Mouse (Mus musculus): Measurements from ENCODE around the gene Ppp1r26. TPM values are rescaled to one million over a fixed set of nuclear protein-coding genes. Genes with fewer than 3 reads are reported as not detected.
A peak's percentile ranks its signal among the peaks of the same experiment; 100 is the strongest.
"Not testable (repeated sequence)": the region's sequence is repeated elsewhere in the genome, so short reads cannot be mapped to it uniquely, and the experiment has no call there.

Ppp1r26 gene
- polyA plus RNA-seq, 1 experiment from 2014 or later = 6.5 TPM

DNA sequence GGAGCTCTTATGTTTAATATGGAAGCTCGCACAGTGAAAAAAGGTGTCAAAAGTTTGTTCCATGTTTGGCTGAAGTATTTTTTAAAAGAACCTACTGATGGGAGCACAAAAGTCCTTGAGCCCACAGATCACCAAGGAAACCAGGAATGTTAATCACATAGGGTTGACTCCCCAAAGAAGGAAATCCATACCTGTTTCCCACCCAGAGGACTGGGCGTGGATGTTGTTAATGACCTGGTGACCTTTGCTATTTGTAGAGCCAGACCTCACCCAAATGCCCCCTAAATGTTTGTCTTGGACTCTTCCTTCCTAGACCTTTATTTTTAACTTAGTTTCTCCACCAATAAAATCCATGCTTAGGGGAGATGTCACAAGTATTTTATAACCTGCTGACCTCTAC lies 24.0 kb downstream of the Ppp1r26 start:
- 94% methylated on average over 2 of the region's 2 CpGs for WGBS
- Histone ChIP-seq H3K27me3 (no peaks in the 10 kb centered on the region; the same call in 1 of the 2 replicates), H3K4me1 (peaks cover 17% of the 10 kb centered on the region), H3K4me2 (replicated peaks) (no peak overlapping the region), H3K27ac (replicated peaks) (no peak overlapping the region), H3K9ac (no peak overlapping the region), H3K36me3 (peaks cover 40% of the 10 kb centered on the region), H3K9me3 (replicated peaks) (no peaks in the 10 kb centered on the region), H3K4me3 (replicated peaks) (no peak overlapping the region)
- no peak for ATAC-seq (ENCODE audit: insufficient number of reproducible peaks, low FRiP score, low TSS enrichment, low read depth)

DNA sequence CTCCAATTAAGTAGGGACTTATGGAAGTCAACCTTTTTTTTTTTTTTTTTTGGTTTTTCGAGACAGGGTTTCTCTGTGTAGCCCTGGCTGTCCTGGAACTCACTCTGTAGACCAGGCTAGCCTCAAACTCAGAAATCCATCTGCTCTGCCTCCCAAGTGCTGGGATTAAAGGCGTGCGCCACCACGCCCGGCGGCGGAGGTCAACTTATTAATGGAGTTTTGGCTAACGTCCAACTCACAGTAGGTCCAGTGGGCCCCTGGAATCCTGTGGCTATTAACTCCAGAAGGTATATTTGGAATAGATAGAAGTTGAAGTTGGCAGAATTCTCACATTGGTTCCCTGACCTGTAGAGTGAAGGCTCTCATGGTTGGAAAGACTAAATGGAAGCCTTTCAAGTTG lies 25.4 kb downstream of the Ppp1r26 start:
- peaks cover 40% of the 10 kb centered on the region for H3K36me3 ChIP-seq
- not testable (repeated sequence) for ATAC-seq (ENCODE audit: insufficient number of reproducible peaks, low FRiP score, low TSS enrichment, low read depth); H3K27me3 ChIP-seq; H3K4me3 ChIP-seq (replicated peaks); H3K4me1 ChIP-seq; H3K9me3 ChIP-seq (replicated peaks); H3K9ac ChIP-seq; H3K4me2 ChIP-seq (replicated peaks); H3K27ac ChIP-seq (replicated peaks)
- WGBS = 93% methylated on average over 8 of the region's 8 CpGs

DNA sequence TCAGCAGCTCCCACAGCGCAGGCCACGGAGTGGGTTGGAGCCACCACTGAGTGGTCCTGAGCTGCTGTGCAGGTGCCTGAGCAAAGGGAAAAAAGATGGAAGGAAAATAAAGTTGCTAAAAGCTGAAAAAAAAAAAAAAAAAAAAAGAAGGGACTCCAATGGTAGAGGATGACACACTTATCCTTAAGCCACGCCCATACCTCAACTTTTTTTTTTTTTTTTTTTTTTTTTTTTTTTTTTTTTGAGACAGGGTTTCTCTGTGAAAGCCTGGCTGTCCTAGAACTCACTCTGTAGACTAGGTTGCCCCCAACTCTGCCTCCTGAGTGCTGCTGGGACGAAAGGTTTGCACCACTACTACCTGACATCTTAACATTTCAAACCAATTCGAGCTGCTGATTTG lies 31.4 kb downstream of the Ppp1r26 start:
- not testable (repeated sequence) for H3K36me3 ChIP-seq; H3K27me3 ChIP-seq; H3K9ac ChIP-seq; H3K27ac ChIP-seq (replicated peaks); H3K4me3 ChIP-seq (replicated peaks); H3K9me3 ChIP-seq (replicated peaks); H3K4me1 ChIP-seq; ATAC-seq (ENCODE audit: insufficient number of reproducible peaks, low FRiP score, low TSS enrichment, low read depth); H3K4me2 ChIP-seq (replicated peaks)
- WGBS = 89% methylated on average over 5 of the region's 5 CpGs

DNA sequence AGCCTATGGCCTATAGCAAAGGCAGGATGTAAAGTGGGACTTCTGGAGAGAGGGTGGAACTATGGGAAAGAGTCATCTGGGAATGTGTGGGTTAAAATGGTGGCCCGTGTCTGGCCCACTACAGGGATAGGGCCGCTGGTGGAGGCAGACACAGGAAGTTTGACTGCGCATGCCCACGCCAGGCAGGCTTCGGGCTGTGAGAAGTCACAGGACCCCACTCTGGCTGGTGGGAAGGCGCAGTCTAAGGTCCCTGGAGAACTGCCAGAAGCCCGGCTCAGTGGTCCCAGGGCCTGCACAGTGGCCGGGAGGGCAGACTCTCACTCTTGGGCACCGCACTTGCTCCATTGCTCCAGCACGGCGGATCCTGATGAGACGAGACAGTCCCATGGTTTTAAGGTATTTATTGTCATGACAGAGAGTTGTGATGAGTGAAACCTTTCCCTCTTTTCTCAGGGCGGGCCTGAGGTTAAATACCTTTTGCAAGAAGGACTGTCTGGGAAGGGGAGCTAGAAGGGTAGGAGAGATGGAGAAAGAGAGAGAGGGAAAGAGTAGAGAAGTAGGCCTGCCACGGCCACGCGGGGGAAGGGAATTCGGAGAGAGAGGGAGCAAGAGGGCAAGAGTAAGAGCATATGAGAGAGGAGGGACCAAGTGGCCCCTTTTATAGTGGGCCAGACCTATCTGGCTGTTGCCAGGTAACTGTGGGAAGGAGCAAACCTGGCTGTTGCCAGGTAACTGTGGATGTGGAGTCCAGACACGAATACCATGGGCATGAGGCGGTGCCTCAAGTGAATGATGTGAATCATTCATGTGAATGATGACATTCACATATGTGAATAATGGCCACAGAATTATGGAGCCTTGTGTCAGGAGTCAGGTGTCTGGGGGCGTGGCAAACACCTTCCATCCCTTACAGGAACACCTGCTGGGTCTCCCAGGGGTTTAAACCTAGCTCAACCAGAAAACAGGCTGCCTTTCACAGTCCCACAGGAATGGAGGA lies 32.9 kb downstream of the Ppp1r26 start:
- Histone ChIP-seq H3K27me3 (no peaks in the 10 kb centered on the region), H3K4me2 (replicated peaks) (no peak overlapping the region), H3K36me3 (no peaks in the 10 kb centered on the region), H3K27ac (replicated peaks) (no peak overlapping the region), H3K4me1 (no peaks in the 10 kb centered on the region), H3K4me3 (replicated peaks) (no peak overlapping the region), H3K9me3 (replicated peaks) (no peaks in the 10 kb centered on the region), H3K9ac (no peak overlapping the region)
- peak; percentile 57 for ATAC-seq (ENCODE audit: insufficient number of reproducible peaks, low FRiP score, low TSS enrichment, low read depth)
- 69% methylated on average over 20 of the region's 20 CpGs for WGBS

DNA sequence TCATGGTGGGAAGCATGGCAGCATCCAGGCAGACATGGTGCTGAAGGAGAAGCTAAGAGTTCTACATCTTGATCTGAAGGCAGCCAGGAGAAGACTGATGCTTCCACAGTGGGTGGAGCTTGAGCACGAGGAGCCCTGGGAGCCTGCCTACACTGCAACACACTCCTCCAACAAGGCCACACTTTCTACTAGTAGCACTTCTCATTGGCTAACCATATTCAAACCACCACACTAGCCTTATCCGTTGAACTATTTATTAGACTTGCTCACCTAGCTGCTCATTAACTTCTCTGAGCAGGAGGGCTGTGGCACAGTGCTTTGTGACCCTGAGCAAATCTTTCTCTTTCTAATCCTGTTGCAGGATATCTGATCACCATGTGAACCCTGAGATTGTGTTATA lies 37.3 kb downstream of the Ppp1r26 start:
- WGBS = 78% methylated on average over 2 of the region's 2 CpGs
- Histone ChIP-seq H3K4me2 (replicated peaks) (no peak overlapping the region), H3K27ac (replicated peaks) (no peak overlapping the region), H3K4me1 (no peaks in the 10 kb centered on the region), H3K9ac (no peak overlapping the region), H3K4me3 (replicated peaks) (no peak overlapping the region), H3K9me3 (replicated peaks) (no peaks in the 10 kb centered on the region), H3K27me3 (no peaks in the 10 kb centered on the region), H3K36me3 (no peaks in the 10 kb centered on the region)
- no peak for ATAC-seq (ENCODE audit: insufficient number of reproducible peaks, low FRiP score, low TSS enrichment, low read depth)

DNA sequence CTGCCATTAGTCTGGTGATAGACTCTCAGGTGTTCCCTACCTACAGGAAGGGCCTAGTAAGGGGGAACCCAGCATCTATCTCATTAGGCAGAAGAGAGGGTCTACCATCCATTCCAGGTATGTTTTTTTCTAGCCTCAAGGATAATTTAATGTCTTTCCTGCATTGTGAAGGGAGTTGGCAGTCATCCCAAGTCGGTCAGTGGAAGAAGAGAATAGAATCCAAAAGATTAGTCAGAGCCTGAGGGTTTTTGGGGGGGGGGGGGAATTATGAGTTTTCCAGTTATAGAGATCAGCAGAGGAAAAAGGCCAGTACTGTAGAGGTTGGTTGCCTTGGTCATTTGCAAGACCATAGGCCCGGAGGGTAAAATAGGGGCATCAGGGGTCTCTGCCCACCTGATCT lies 47.9 kb downstream of the Ppp1r26 start:
- Histone ChIP-seq H3K4me3 (replicated peaks) (no peak overlapping the region), H3K27me3 (no peaks in the 10 kb centered on the region), H3K9me3 (replicated peaks) (no peaks in the 10 kb centered on the region), H3K27ac (replicated peaks) (no peak overlapping the region), H3K9ac (no peak overlapping the region), H3K4me2 (replicated peaks) (no peak overlapping the region), H3K4me1 (no peaks in the 10 kb centered on the region; the same call in 1 of the 2 replicates), H3K36me3 (no peaks in the 10 kb centered on the region)
- ATAC-seq (ENCODE audit: insufficient number of reproducible peaks, low FRiP score, low TSS enrichment, low read depth) = no peak
- WGBS = 85% methylated on average over 2 of the region's 2 CpGs

DNA sequence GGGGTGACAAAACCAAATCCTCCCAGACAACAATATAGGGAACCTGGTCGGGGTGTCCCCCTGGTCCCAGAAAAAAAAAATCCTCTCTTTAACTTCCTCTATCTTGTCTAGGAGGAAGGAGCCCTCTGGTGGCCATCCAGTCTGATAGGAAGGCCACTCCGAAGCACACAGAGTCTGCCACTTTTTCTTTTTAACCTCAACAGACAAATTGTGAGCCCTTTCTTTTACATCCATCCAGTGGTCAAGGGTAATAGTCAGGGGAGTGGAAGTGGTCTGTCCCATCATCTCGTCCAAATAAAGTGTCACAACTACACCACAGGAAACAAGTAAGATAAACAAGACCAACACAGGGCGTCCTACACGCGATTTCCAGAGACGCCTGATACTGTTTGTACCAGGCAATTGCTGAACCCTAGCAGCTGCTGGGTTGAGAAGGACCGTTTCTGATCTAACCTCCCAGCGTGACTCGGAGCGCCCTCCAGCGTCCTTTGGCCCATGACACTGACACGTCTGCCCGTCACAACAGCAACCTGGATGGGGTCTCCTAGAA lies 48.7 kb downstream of the Ppp1r26 start:
- Histone ChIP-seq H3K4me1 (no peaks in the 10 kb centered on the region; the same call in 1 of the 2 replicates), H3K9me3 (replicated peaks) (no peaks in the 10 kb centered on the region), H3K27me3 (no peaks in the 10 kb centered on the region), H3K9ac (no peak overlapping the region), H3K4me3 (replicated peaks) (no peak overlapping the region), H3K36me3 (no peaks in the 10 kb centered on the region), H3K4me2 (replicated peaks) (no peak overlapping the region), H3K27ac (replicated peaks) (no peak overlapping the region)
- WGBS = 82% methylated on average over 14 of the region's 14 CpGs
- ATAC-seq (ENCODE audit: insufficient number of reproducible peaks, low FRiP score, low TSS enrichment, low read depth) = no peak

DNA sequence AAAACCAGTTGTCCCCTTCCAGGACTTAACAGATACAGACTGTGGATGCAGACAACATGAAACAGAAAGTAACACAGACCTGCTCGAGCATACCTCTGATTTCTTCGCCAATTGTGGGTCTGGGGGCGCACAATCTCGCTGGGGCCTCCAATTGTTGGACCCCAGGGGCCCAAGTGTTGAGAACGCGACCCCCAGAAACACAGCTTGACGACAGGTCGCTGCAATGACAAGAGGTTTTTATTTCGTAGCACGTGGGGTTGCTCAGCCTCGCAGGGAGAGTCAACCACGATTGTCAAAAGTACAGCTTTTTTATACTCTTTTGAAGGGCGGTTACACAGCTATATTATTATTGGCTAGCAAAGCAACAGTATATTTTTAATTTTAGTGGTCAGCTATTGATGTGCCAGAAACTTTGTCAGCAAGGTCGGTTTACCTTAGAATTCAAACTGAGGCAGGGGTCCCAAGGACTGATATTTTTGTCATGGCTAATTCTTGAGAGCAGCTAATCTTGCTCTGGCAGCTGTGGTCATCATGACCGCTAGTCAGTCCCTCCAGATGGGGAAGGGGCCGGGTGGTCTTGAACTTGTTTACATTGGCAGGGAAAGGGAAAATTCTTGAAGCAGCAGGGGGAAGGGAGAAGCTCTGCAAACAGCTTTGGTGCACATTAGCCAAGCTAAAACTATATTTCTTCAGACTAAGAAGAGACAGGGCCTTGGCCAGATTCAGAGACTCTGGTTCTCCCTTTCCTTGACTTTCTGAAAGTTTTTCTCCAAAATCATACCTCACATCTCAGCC lies 49.4 kb downstream of the Ppp1r26 start:
- ATAC-seq (ENCODE audit: insufficient number of reproducible peaks, low FRiP score, low TSS enrichment, low read depth) = no peak
- Histone ChIP-seq H3K4me1 (no peaks in the 10 kb centered on the region; the same call in 1 of the 2 replicates), H3K9ac (no peak overlapping the region), H3K9me3 (replicated peaks) (no peaks in the 10 kb centered on the region), H3K27me3 (no peaks in the 10 kb centered on the region), H3K4me2 (replicated peaks) (no peak overlapping the region), H3K4me3 (replicated peaks) (no peak overlapping the region), H3K27ac (replicated peaks) (no peak overlapping the region), H3K36me3 (no peaks in the 10 kb centered on the region)
- WGBS = 76% methylated on average over 16 of the region's 16 CpGs

DNA sequence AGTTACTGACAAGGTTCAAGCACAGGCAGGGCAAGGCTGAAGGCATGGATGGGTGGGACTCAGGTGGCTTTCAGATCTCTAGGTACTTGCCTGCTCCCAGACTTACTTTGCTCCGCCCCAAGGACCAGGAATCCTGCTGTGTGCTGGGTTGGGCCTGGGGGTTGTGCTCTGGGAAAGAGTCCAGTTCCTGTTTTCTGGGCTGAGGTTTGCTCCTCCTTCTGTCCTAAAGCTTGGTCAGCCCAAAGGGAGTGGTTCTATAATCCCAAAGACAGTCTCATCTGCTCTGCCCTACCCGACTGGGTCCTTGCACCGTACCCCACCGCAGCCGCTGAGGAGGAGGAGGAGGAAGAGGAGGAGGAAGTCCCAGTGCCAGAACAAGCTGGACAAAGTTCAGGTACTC lies 50.1 kb downstream of the Ppp1r26 start, which contains the start of gene Gbgt1:
Gbgt1 (plus strand) TSS at position 221 of the 400 bp plus-strand sequence.
- H3K27me3 ChIP-seq = no peaks in the 10 kb centered on the region
- H3K9ac ChIP-seq = no peak within 1 kb of the TSS
- no peak within 1 kb of the TSS for H3K4me2 ChIP-seq (replicated peaks)
- H3K27ac ChIP-seq (replicated peaks) = no peak within 1 kb of the TSS
- no peaks in the 10 kb centered on the region for H3K9me3 ChIP-seq (replicated peaks)
- H3K4me3 ChIP-seq (replicated peaks) = no peak within 1 kb of the TSS
- 70% methylated on average over 5 of the region's 5 CpGs for WGBS
- no peak; the same call in 1 of the 2 replicates for ATAC-seq (ENCODE audit: insufficient number of reproducible peaks, low FRiP score, low TSS enrichment, low read depth)
- no peaks in the 10 kb centered on the region for H3K36me3 ChIP-seq
- no peaks in the 10 kb centered on the region; the same call in 1 of the 2 replicates for H3K4me1 ChIP-seq

DNA sequence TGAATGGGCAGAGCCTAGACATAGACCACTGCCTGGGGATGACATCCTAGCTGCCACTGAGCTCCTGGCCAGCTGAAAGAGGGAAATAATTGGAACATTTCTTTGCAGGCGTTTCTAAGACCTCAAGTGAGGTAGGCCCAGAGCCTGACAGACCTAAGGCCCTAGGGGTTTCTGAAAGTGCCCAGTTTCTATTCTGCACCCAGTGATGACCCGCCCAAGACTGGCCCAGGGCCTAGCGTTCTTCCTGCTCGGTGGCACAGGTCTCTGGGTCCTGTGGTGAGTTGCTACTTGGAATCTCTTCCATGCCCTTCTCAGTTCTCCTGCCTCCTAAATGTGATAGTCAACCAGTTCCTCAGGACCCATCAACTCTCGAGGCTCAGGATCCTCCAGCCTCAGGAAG lies 51.0 kb downstream of the Ppp1r26 start:
- ATAC-seq (ENCODE audit: insufficient number of reproducible peaks, low FRiP score, low TSS enrichment, low read depth) = no peak
- no peaks in the 10 kb centered on the region; the same call in 1 of the 2 replicates for H3K4me1 ChIP-seq
- H3K27ac ChIP-seq (replicated peaks) = no peak overlapping the region
- no peaks in the 10 kb centered on the region for H3K9me3 ChIP-seq (replicated peaks)
- no peaks in the 10 kb centered on the region for H3K27me3 ChIP-seq
- 80% methylated on average over 5 of the region's 5 CpGs for WGBS
- H3K36me3 ChIP-seq = no peaks in the 10 kb centered on the region
- no peak overlapping the region for H3K9ac ChIP-seq
- H3K4me3 ChIP-seq (replicated peaks) = no peak overlapping the region
- no peak overlapping the region for H3K4me2 ChIP-seq (replicated peaks)

DNA sequence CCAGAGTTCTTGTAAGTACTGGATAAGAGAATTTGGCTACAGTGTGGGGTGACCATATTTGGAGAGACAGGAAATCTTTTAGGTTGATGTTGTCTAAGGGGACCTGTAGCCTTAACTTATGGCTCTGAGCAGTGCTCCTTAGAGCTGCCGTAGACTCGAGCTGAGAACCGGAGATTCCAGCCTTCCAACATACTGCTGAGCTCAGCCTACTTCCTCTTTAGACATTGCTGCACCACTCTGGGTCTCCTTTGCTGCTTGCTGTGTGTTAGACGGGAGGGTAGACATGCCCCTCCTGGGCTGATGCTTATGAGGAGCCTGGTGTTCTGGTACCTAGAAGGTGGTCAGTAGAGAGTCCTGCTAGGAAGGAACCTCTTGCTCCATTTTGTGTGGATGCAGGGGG lies 51.8 kb downstream of the Ppp1r26 start:
- Histone ChIP-seq H3K4me1 (no peaks in the 10 kb centered on the region; the same call in 1 of the 2 replicates), H3K36me3 (no peaks in the 10 kb centered on the region), H3K27me3 (no peaks in the 10 kb centered on the region), H3K9me3 (replicated peaks) (no peaks in the 10 kb centered on the region), H3K4me2 (replicated peaks) (no peak overlapping the region), H3K4me3 (replicated peaks) (no peak overlapping the region), H3K9ac (no peak overlapping the region), H3K27ac (replicated peaks) (no peak overlapping the region)
- WGBS = 73% methylated on average over 4 of the region's 4 CpGs
- no peak for ATAC-seq (ENCODE audit: insufficient number of reproducible peaks, low FRiP score, low TSS enrichment, low read depth)

Measured in embryonic facial prominence, embryonic 15.5 days (tissue).